Mouse (Mus musculus) embryonic facial prominence, embryonic 14.5 days (tissue): ENCODE data around the gene Ttn. TPM values are rescaled to one million over a fixed set of nuclear protein-coding genes. Genes with fewer than 3 reads are reported as not detected.

ENCODE experiments used
- ATAC-seq: fragments of 200-750 bp; cut with Nextera tagmentation; 2 replicates; pipeline ENCODE4 v1.8.0; 2017; ENCODE audit warnings: low read depth, moderate number of reproducible peaks, moderate TSS enrichment
- DNase-seq: peaks from one replicate; pipeline ENCODE4 v3.0.0-alpha.2; 2015; ENCODE audit warnings: low spot score
- H3K27ac ChIP-seq: fragments of 300-500 bp; sonication (generic); replicated peaks from 2 replicates; pipeline ENCODE4 v1.5.1; 2014; ENCODE audit warnings: low read depth, mild to moderate bottlenecking, low read length, moderate library complexity
- H3K27me3 ChIP-seq: fragments of 300-500 bp; sonication (generic); replicated peaks from 2 replicates; pipeline ENCODE4 v1.6.1; 2014; ENCODE audit warnings: low read length; ENCODE audit not compliant: control insufficient read depth, insufficient read depth
- H3K36me3 ChIP-seq: fragments of 300-500 bp; sonication (generic); 2 replicates; pipeline ENCODE4 v1.6.1; 2014; ENCODE audit warnings: low read length, mixed read lengths; ENCODE audit not compliant: control insufficient read depth, insufficient read depth
- H3K4me1 ChIP-seq: fragments of 300-500 bp; sonication (generic); 2 replicates; pipeline ENCODE4 v1.6.1; 2014; ENCODE audit warnings: antibody characterized with exemption, low read length; ENCODE audit not compliant: control insufficient read depth, insufficient read depth
- H3K4me2 ChIP-seq: fragments of 300-500 bp; sonication (generic); 2 replicates; pipeline ENCODE4 v1.6.1; 2014; ENCODE audit warnings: low read depth, mild to moderate bottlenecking, low read length, moderate library complexity, mixed read lengths
- H3K4me3 ChIP-seq: fragments of 300-500 bp; sonication (generic); 2 replicates; pipeline ENCODE4 v1.5.1; 2014; ENCODE audit warnings: low read depth, mild to moderate bottlenecking, low read length
- H3K9ac ChIP-seq: fragments of 300-500 bp; sonication (generic); 2 replicates; pipeline ENCODE4 v1.6.1; 2014; ENCODE audit warnings: low read depth, mild to moderate bottlenecking, low read length, moderate library complexity, mixed read lengths
- H3K9me3 ChIP-seq: fragments of 300-500 bp; sonication (generic); 2 replicates; pipeline ENCODE4 v1.6.1; 2016; ENCODE audit warnings: low read length; ENCODE audit not compliant: control insufficient read depth
- WGBS: fragments of 180-500 bp; shearing (Covaris S2); extraction: QIAGEN DNeasy Blood & Tissue Kit; methylation state at CpG from one replicate; pipeline ENCODE4 v1.1.7; 2014; 5-methylcytosine and 5-hydroxymethylcytosine counted together
- polyA plus RNA-seq: library from polyadenylated mRNA; unstranded; fragments of >200 nt; fragmentation: Nextera tagmentation; extraction: Ambion mirVana; gene quantifications from 2 replicates; pipeline ENCODE4 v1.2.1, GENCODE M21; 2014

Gene Ttn
- polyA plus RNA-seq, 1 experiment from 2014 or later, result 216 TPM

- H3K36me3 ChIP-seq, result no peaks in the 10 kb centered on the region
- H3K27ac ChIP-seq, result no peak overlapping the region
- no peaks in the 10 kb centered on the region for H3K4me1 ChIP-seq
- 91% methylated on average over 6 of the region's 6 CpGs for WGBS
- no peak overlapping the region for H3K4me3 ChIP-seq
- no peak for DNase-seq
- no peak for ATAC-seq
- no peaks in the 10 kb centered on the region for H3K27me3 ChIP-seq
- H3K9ac ChIP-seq, result no peak overlapping the region
- peaks cover 21% of the 10 kb centered on the region for H3K9me3 ChIP-seq
- no peak overlapping the region for H3K4me2 ChIP-seq
These were observed 220.2 kb downstream of the Ttn start for GRCm38 (mm10) chr2:76762154-76762553.

DNA sequence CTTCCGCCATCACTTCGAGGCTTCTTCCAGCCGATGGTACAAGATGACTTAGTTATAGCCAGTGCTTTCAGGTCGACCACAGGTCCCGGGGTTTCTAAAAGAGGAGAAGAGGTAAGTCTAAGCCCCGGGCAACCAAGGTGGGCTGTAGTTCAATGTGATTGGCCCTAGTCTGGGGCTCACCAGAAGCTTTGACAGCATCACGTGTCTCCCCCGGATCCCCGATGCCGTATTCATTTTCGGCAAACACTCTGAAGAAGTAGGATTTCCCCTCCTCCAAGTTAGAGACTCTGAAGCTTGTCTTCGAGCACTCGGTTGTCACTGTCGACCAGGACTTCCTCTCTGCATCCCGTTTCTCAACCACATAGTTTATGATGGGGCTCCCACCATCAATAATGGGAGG is 225.9 kb downstream of the Ttn start:
- H3K27ac ChIP-seq, result no peak overlapping the region
- ATAC-seq, result no peak
- no peaks in the 10 kb centered on the region for H3K4me1 ChIP-seq
- H3K9ac ChIP-seq, result no peak overlapping the region
- no peak for DNase-seq
- 95% methylated on average over 15 of the region's 15 CpGs for WGBS
- H3K9me3 ChIP-seq, result peaks cover 26% of the 10 kb centered on the region
- H3K4me2 ChIP-seq, result no peak overlapping the region
- no peak overlapping the region for H3K4me3 ChIP-seq
- H3K27me3 ChIP-seq, result no peaks in the 10 kb centered on the region
- H3K36me3 ChIP-seq, result no peaks in the 10 kb centered on the region

GRCm38 (mm10) chr2:76751993-76752392 is 230.4 kb downstream of the Ttn start:
- Histone ChIP-seq H3K4me3 (no peak overlapping the region), H3K9me3 (peaks cover 14% of the 10 kb centered on the region; the same call in 1 of the 2 replicates), H3K36me3 (no peaks in the 10 kb centered on the region), H3K27ac (no peak overlapping the region), H3K4me1 (no peaks in the 10 kb centered on the region), H3K27me3 (no peaks in the 10 kb centered on the region), H3K4me2 (no peak overlapping the region), H3K9ac (no peak overlapping the region)
- 91% methylated on average over 6 of the region's 6 CpGs for WGBS
- no peak for DNase-seq
- no peak for ATAC-seq

GRCm38 (mm10) chr2:76749341-76750110 is 232.8 kb downstream of the Ttn start:
- 94% methylated on average over 21 of the region's 21 CpGs for WGBS
- no peak for DNase-seq
- no peaks in the 10 kb centered on the region for H3K27me3 ChIP-seq
- peaks cover 33% of the 10 kb centered on the region for H3K9me3 ChIP-seq
- no peak overlapping the region for H3K4me3 ChIP-seq
- H3K4me2 ChIP-seq, result no peak overlapping the region
- H3K4me1 ChIP-seq, result no peaks in the 10 kb centered on the region
- no peak overlapping the region for H3K27ac ChIP-seq
- no peak for ATAC-seq
- H3K9ac ChIP-seq, result no peak overlapping the region
- H3K36me3 ChIP-seq, result no peaks in the 10 kb centered on the region

DNA sequence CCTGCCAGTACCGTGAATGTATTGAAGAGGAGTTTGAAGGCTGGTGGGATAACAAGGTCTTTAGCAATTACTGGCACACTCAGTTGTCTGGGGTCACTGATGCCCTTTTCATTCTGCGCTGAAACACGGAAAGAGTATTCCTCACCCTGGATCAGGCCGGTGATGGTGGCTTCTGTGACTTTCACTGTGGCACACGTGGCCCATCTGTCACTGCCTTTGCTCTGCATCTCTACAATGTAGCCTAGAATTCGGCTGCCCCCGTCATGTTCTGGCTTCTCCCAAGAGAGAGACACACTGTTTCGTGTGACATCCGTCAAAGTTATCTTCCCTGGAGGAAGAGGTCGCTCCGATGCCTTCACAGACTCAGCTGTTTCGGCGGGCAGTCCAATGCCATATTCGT is 233.7 kb downstream of the Ttn start:
- H3K4me2 ChIP-seq, result no peak overlapping the region
- no peak for ATAC-seq
- no peak overlapping the region for H3K9ac ChIP-seq

DNA sequence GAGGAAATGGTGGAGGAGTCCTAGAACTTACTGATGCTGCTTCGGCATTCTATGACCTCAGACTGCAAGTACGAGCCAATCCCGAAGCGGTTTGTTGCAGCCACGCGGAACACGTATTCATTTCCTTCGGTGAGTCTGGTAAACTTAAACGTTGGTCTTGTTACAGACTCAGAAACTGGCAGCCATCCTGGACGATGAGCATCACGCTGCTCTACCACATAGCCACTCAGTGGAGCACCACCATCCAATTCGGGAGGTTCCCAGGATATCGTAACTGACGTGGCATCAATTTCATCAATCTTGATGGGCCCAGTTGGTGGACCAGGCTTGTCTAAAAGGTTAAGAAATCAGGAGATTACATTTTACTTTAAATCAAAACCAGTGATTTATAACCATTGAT is 262.7 kb downstream of the Ttn start:
- 96% methylated on average over 14 of the region's 14 CpGs for WGBS
- H3K4me1 ChIP-seq, result no peaks in the 10 kb centered on the region
- peaks cover 29% of the 10 kb centered on the region; the same call in 1 of the 2 replicates for H3K9me3 ChIP-seq
- no peaks in the 10 kb centered on the region for H3K27me3 ChIP-seq
- DNase-seq (no peak), ATAC-seq (no peak)
- H3K9ac ChIP-seq, result no peak overlapping the region
- H3K27ac ChIP-seq, result no peak overlapping the region
- no peak overlapping the region for H3K4me3 ChIP-seq
- H3K4me2 ChIP-seq, result no peak overlapping the region
- peaks cover 24% of the 10 kb centered on the region; the same call in 1 of the 2 replicates for H3K36me3 ChIP-seq

More for the DNA sequence above, 233.7 kb downstream of the Ttn start:
- 96% methylated on average over 14 of the region's 14 CpGs for WGBS
- DNase-seq, result no peak
- Histone ChIP-seq H3K9me3 (peaks cover 40% of the 10 kb centered on the region), H3K4me3 (no peak overlapping the region), H3K27ac (no peak overlapping the region), H3K36me3 (no peaks in the 10 kb centered on the region), H3K4me1 (no peaks in the 10 kb centered on the region), H3K27me3 (no peaks in the 10 kb centered on the region)

GRCm38 (mm10) chr2:76714984-76715383 is 267.4 kb downstream of the Ttn start:
- Histone ChIP-seq H3K27ac (no peak overlapping the region), H3K36me3 (peaks cover 41% of the 10 kb centered on the region), H3K4me2 (no peak overlapping the region), H3K9me3 (peaks cover 59% of the 10 kb centered on the region), H3K4me3 (no peak overlapping the region), H3K9ac (no peak overlapping the region), H3K4me1 (no peaks in the 10 kb centered on the region), H3K27me3 (no peaks in the 10 kb centered on the region)
- no peak for ATAC-seq
- DNase-seq, result no peak
- 65% methylated on average over 8 of the region's 8 CpGs for WGBS

DNA sequence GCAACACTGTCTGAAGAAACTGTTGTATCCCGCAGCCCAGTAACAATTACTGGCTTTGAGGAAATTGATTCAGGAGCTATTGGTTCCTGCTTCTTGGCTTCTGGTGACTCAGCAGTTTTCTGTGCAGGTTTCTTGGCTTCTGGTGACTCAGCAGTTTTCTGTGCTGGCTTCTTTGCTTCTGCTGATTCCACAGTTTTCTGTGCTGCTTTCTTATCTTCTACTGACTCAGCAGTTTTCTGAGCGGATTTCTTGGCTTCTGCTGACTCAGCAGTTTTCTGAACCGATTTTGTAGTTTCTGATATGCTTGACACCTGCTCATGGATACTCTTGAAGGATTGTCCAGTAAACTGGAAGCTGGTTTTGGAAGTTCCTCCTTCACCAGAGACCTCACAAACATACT is 273.8 kb downstream of the Ttn start:
- 86% methylated on average over 3 of the region's 3 CpGs for WGBS
- Histone ChIP-seq H3K36me3 (peaks cover 29% of the 10 kb centered on the region), H3K4me2 (no peak overlapping the region), H3K27ac (no peak overlapping the region), H3K9me3 (peaks cover 35% of the 10 kb centered on the region), H3K4me1 (no peaks in the 10 kb centered on the region), H3K27me3 (no peaks in the 10 kb centered on the region), H3K4me3 (no peak overlapping the region), H3K9ac (no peak overlapping the region)
- ATAC-seq (no peak), DNase-seq (no peak)

DNA sequence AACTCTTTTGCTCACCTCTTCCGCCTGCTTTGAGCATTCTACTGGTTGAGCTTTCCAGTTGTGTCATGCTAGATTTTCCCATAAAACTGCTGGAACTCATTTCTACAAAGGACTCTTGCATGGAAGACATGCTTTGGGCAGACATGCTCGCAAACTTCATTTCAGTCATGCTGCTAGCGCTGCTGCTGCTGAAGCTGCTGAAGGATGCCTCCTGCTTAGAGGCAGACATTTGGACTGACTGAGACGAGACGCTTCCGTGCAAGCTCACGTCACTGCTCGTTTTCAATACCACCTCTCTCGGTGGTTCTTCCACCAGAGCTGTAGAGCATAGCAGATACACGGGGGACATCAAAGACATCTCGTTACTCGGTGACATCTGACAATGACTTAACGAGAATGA is 276.7 kb downstream of the Ttn start:
- WGBS, result 90% methylated on average over 13 of the region's 13 CpGs
- DNase-seq, result no peak
- no peak for ATAC-seq
- Histone ChIP-seq H3K4me1 (no peaks in the 10 kb centered on the region), H3K27ac (no peak overlapping the region), H3K9ac (no peak overlapping the region), H3K4me2 (no peak overlapping the region), H3K27me3 (no peaks in the 10 kb centered on the region), H3K9me3 (peaks cover 11% of the 10 kb centered on the region), H3K36me3 (peaks cover 19% of the 10 kb centered on the region), H3K4me3 (no peak overlapping the region)
